Mouse (Mus musculus) liver, embryonic 14.5 days (tissue): ENCODE measurements around the gene Fubp1. TPM values are rescaled to one million over a fixed set of nuclear protein-coding genes. Genes with fewer than 3 reads are reported as not detected.
"Not testable (repeated sequence)": the region's sequence is repeated elsewhere in the genome, so short reads cannot be mapped to it uniquely, and the experiment has no call there.

Source experiments
- ATAC-seq: fragments of 200-750 bp; cut with Nextera tagmentation; 2 replicates; pipeline ENCODE4 v1.8.0; 2017; ENCODE audit warnings: moderate number of reproducible peaks, mild to moderate bottlenecking, moderate library complexity; ENCODE audit not compliant: insufficient read depth
- DNase-seq, 3 experiments: peaks; one replicate each; pipeline ENCODE4 v3.0.0-alpha.2; 2012 to 2013; ENCODE audit warnings: low read depth in 3 of 3, low spot score in 3 of 3
- H3K27ac ChIP-seq: fragments of 300-500 bp; sonication (generic); 2 replicates; pipeline ENCODE4 v1.5.1; 2014; ENCODE audit warnings: moderate library complexity, mild to moderate bottlenecking, control low read depth, inconsistent platforms
- H3K27me3 ChIP-seq: fragments of 300-500 bp; sonication (generic); 2 replicates; pipeline ENCODE4 v1.6.1; 2014; ENCODE audit warnings: mild to moderate bottlenecking, low read length, moderate library complexity; ENCODE audit not compliant: control insufficient read depth, insufficient read depth
- H3K36me3 ChIP-seq: fragments of 300-500 bp; sonication (generic); replicated peaks from 2 replicates; pipeline ENCODE4 v1.6.1; 2014; ENCODE audit warnings: low read depth; ENCODE audit not compliant: control insufficient read depth, insufficient read depth
- H3K4me1 ChIP-seq, 2 experiments: fragments of 200-500 bp in 1 of 2; fragments of 300-500 bp in 1 of 2; sonication (generic) in 1 of 2; replicated peaks; 2 replicates each; pipeline ENCODE4 v1.6.1; 2012 to 2014; ENCODE audit warnings: antibody characterized with exemption in 1 of 2, inconsistent platforms in 1 of 2, low read length in 1 of 2; ENCODE audit not compliant: control insufficient read depth in 2 of 2, insufficient read depth in 2 of 2
- H3K4me2 ChIP-seq: fragments of 300-500 bp; sonication (generic); 2 replicates; pipeline ENCODE4 v1.6.1; 2014; ENCODE audit warnings: low read depth, mild to moderate bottlenecking, control low read depth, moderate library complexity
- H3K4me3 ChIP-seq, 2 experiments: fragments of 200-500 bp in 1 of 2; fragments of 300-500 bp in 1 of 2; sonication (generic) in 1 of 2; 2 replicates each; pipeline ENCODE4 v1.5.1; 2012 to 2014; ENCODE audit warnings: low read depth in 2 of 2, low read length in 2 of 2, mild to moderate bottlenecking in 2 of 2, control low read depth in 1 of 2, inconsistent platforms in 1 of 2, moderate library complexity in 1 of 2; ENCODE audit not compliant: insufficient read depth in 1 of 2
- H3K9ac ChIP-seq: fragments of 300-500 bp; sonication (generic); replicated peaks from 2 replicates; pipeline ENCODE4 v1.6.1; 2014; ENCODE audit warnings: mild to moderate bottlenecking, control low read depth, moderate library complexity
- H3K9me3 ChIP-seq: fragments of 300-500 bp; sonication (generic); 2 replicates; pipeline ENCODE4 v1.6.1; 2016; ENCODE audit warnings: low read length, mixed read lengths; ENCODE audit not compliant: control insufficient read depth
- CTCF ChIP-seq: IDR thresholded peaks from 2 replicates; pipeline ENCODE4 v1.5.1; 2016; ENCODE audit warnings: antibody characterized with exemption, low read depth, control low read depth
- EP300 ChIP-seq: IDR thresholded peaks from 2 replicates; pipeline ENCODE4 v1.6.1; 2016; ENCODE audit warnings: antibody characterized with exemption, low read depth
- WGBS: fragments of 180-500 bp; shearing (Covaris S2); extraction: QIAGEN DNeasy Blood & Tissue Kit; methylation state at CpG from one replicate; pipeline ENCODE4 v1.1.7; 2014; ENCODE audit not compliant: insufficient replicate concordance; 5-methylcytosine and 5-hydroxymethylcytosine counted together
- polyA plus RNA-seq, 2 experiments: library from polyadenylated mRNA; depleted of rRNA in 1 of 2; stranded (reverse) in 1 of 2; unstranded in 1 of 2; fragments of >200 nt; fragmentation: Nextera tagmentation in 1 of 2; extraction: Ambion mirVana in 1 of 2; gene quantifications; 2 replicates each; pipeline versions ENCODE4 v1.2.1 to v1.2.3; 2012 to 2014

Gene Fubp1
- polyA plus RNA-seq, 2 experiments = 50.8 to 64.6 TPM

DNA sequence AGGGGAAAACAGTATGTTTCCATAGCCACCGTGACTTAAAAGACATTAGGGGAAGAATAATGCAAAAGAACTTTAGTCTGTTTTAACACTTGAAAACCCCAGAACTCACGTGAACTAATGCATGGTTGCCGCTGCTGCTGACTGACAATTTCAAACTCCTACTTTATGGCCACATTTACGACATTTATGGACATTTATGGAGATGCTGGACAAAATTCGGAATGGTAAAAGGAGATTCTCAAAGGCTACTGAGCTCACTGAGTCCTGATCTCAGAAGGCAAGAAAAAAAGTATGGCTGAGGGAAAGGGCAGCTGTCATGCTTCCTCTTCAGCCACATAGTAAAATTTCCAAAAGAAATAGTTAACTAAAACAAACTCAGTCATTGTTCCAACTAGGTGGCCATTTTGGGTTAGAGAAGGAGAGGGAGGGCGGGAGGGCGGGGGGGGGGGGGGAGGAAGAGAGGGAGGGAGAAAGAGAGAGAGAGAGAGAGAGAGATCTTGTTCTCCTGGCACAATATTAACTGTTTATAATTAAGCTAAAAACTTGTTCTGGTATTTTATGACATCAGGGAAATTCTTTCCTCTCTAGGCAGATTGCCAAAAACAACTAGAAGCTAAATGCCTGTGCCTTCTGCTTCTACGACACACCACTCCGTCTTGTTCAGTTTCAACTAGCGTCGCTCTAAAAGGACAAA is 17.8 kb upstream of the Fubp1 start:
- Histone ChIP-seq H3K27ac (peak overlapping the region; percentile 81), H3K36me3 (no peaks in the 10 kb centered on the region; the same call in 1 of the 2 replicates), H3K4me3 (peak overlapping the region; percentile 94 to 95), H3K4me1 (peaks cover 22% of the 10 kb centered on the region in 2 experiments), H3K9me3 (no peaks in the 10 kb centered on the region), H3K9ac (peak overlapping the region; percentile 96), H3K27me3 (no peaks in the 10 kb centered on the region), H3K4me2 (peak overlapping the region; percentile 87)
- TF ChIP-seq CTCF (no peak), EP300 (no peak)
- WGBS = 11% methylated on average over 10 of the region's 11 CpGs
- DNase-seq (peak in 1 of 3 experiments; percentile 39), ATAC-seq (no peak)

GRCm38 (mm10) chr3:152193177-152193576 is 17.0 kb upstream of the Fubp1 start:
- H3K9ac ChIP-seq = peak overlapping the region; percentile 97
- H3K27ac ChIP-seq = peak overlapping the region; percentile 99
- 2% methylated on average over 7 of the region's 7 CpGs for WGBS
- TF ChIP-seq EP300 (no peak), CTCF (no peak)
- peaks cover 22 to 24% of the 10 kb centered on the region in 2 experiments for H3K4me1 ChIP-seq
- no peaks in the 10 kb centered on the region for H3K36me3 ChIP-seq
- H3K4me3 ChIP-seq = peak overlapping the region; percentile 94 to 95
- peak overlapping the region; percentile 58 for H3K4me2 ChIP-seq
- H3K27me3 ChIP-seq = no peaks in the 10 kb centered on the region
- no peaks in the 10 kb centered on the region for H3K9me3 ChIP-seq
- no peak for ATAC-seq
- peak in 1 of 3 experiments; percentile 31 for DNase-seq

DNA sequence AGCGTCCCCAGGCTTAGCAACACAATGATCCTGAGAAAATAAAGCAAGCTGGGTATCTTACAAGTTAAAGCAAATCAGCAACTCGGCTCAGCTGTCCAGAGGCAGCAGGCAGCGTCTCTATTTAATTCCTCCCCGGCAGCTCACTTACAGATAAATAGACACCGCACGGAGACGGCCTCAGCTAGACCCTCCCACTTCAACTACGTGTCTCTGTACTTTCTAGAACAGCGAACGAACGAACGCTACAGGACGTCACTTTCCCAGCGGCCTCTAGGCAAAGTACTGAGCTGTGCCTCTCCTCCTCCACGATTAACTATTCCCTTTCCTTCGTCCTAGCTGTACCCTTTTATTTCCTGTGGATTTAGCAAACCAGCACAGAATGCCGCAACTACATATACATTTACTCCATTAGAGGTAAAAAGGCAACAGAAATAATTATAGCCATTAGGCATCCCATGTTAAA is 16.6 kb upstream of the Fubp1 start:
- Histone ChIP-seq H3K36me3 (no peaks in the 10 kb centered on the region), H3K9me3 (no peaks in the 10 kb centered on the region), H3K9ac (peak overlapping the region; percentile 97), H3K4me1 (peaks cover 22 to 23% of the 10 kb centered on the region in 2 experiments), H3K4me2 (peak overlapping the region; percentile 58), H3K27ac (peak overlapping the region; percentile 99), H3K27me3 (no peaks in the 10 kb centered on the region), H3K4me3 (peak overlapping the region; percentile 94 to 95)
- TF ChIP-seq EP300 (no peak; the same call in 1 of the 2 replicates), CTCF (peak; percentile 27; the same call in 1 of the 2 replicates)
- under 1% methylated on average over 17 of the region's 17 CpGs for WGBS
- peak; percentile 92 to 93 (median 93) for DNase-seq
- peak; percentile 89 for ATAC-seq

DNA sequence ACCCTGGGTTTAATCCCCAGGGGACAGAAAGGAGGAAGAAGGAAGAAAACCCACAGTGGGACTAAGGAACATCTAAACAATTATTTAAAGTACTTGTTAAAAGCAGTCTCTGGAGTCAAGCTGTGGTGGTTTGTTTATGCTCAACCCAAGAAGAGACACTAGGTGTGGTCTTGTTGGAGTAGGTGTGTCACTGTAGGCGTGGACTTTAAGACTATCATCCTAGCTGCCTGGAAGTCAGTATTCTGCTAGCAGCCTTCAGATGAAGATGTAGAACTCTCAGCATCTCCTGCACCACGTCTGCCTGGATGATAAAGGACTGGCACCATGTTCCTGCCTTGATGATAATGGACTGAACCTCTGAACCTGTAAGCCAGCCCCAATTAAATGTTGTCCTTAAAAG is 13.0 kb upstream of the Fubp1 start:
- Histone ChIP-seq H3K4me3 (peak overlapping the region; percentile 60), H3K4me2 (peak overlapping the region; percentile 71), H3K4me1 (peaks cover 7 to 15% of the 10 kb centered on the region in 2 experiments), H3K9ac (peak overlapping the region; percentile 72), H3K27ac (peak overlapping the region; percentile 95)
- H3K9me3 ChIP-seq, H3K27me3 ChIP-seq, H3K36me3 ChIP-seq: not testable (repeated sequence)
- ATAC-seq = peak; percentile 82
- 10% methylated on average over 2 of the region's 2 CpGs for WGBS
- DNase-seq = peak; percentile 71 to 78 (median 73)

DNA sequence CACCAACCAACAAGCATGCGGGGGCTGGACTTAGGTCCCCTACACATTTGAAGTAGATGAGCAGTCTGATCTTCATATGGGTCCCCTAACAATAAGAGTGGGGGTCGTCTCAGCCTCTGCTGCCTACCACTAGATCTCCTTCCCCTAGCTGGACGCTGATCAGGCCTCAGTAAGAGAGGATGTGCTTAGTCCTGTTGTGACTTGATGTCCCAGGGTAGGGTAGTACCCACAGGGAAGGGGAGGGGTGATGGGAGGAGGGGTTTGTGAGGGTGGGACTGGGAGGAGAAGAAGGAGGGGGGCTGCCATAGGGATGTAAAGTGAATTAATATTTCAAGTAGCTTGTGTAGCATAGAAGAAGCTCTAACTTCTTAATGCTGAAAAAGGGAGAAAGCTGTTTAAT is 11.1 kb upstream of the Fubp1 start:
- no peak for TF ChIP-seq CTCF
- no peak for TF ChIP-seq EP300
- Histone ChIP-seq H3K27me3 (no peaks in the 10 kb centered on the region), H3K9ac (no peak overlapping the region), H3K9me3 (no peaks in the 10 kb centered on the region), H3K27ac (no peak overlapping the region), H3K4me2 (peak overlapping the region; percentile 71), H3K4me3 (peak overlapping the region in 1 of 2 experiments; percentile 60; a peak in 2 of 4 replicates), H3K4me1 (peaks cover 9 to 19% of the 10 kb centered on the region in 2 experiments), H3K36me3 (peaks cover 2% of the 10 kb centered on the region; the same call in 1 of the 2 replicates)
- WGBS = 63% methylated on average over 3 of the region's 3 CpGs
- ATAC-seq (no peak), DNase-seq (no peak)
